Mouse (Mus musculus) midbrain, embryonic 16.5 days (tissue): ENCODE measurements around the gene Cage1. TPM values are rescaled to one million over a fixed set of nuclear protein-coding genes. Genes with fewer than 3 reads are reported as not detected.

Experiments used
- ATAC-seq: fragments of 200-750 bp; cut with Nextera tagmentation; 2 replicates; pipeline ENCODE4 v1.8.0; 2017; ENCODE audit warnings: moderate TSS enrichment
- H3K27ac ChIP-seq: fragments of 300-500 bp; sonication (generic); 2 replicates; pipeline ENCODE4 v1.5.1; 2014; ENCODE audit warnings: mild to moderate bottlenecking, low read length, mixed read lengths
- H3K27me3 ChIP-seq: fragments of 300-500 bp; sonication (generic); 2 replicates; pipeline ENCODE4 v1.6.1; 2014; ENCODE audit warnings: low read depth, low read length, mixed read lengths; ENCODE audit not compliant: control insufficient read depth, insufficient read depth
- H3K36me3 ChIP-seq: fragments of 300-500 bp; sonication (generic); 2 replicates; pipeline ENCODE4 v1.6.1; 2014; ENCODE audit warnings: mild to moderate bottlenecking, low read length, moderate library complexity, mixed read lengths; ENCODE audit not compliant: control insufficient read depth, insufficient read depth
- H3K4me1 ChIP-seq: fragments of 300-500 bp; sonication (generic); 2 replicates; pipeline ENCODE4 v1.6.1; 2014; ENCODE audit warnings: mild to moderate bottlenecking, low read length, mixed read lengths; ENCODE audit not compliant: control insufficient read depth, insufficient read depth
- H3K4me2 ChIP-seq: fragments of 300-500 bp; sonication (generic); 2 replicates; pipeline ENCODE4 v1.6.1; 2014; ENCODE audit warnings: mild to moderate bottlenecking, low read length, mixed read lengths
- H3K4me3 ChIP-seq: fragments of 300-500 bp; sonication (generic); 2 replicates; pipeline ENCODE4 v1.5.1; 2014; ENCODE audit warnings: low read depth, mild to moderate bottlenecking, low read length, moderate library complexity, mixed read lengths
- H3K9ac ChIP-seq: fragments of 300-500 bp; sonication (generic); 2 replicates; pipeline ENCODE4 v1.6.1; 2014; ENCODE audit warnings: low read depth, low read length, mixed read lengths
- H3K9me3 ChIP-seq: fragments of 300-500 bp; sonication (generic); replicated peaks from 2 replicates; pipeline ENCODE4 v1.6.1; 2014; ENCODE audit warnings: mild to moderate bottlenecking, low read length, mixed read lengths; ENCODE audit not compliant: control insufficient read depth, poor library complexity, severe bottlenecking
- WGBS: fragments of 180-500 bp; shearing (Covaris S2); extraction: QIAGEN DNeasy Blood & Tissue Kit; methylation state at CpG from one replicate; pipeline ENCODE4 v1.1.7; 2014; 5-methylcytosine and 5-hydroxymethylcytosine counted together
- polyA plus RNA-seq: library from polyadenylated mRNA; unstranded; fragments of >200 nt; fragmentation: Nextera tagmentation; extraction: Ambion mirVana; gene quantifications from 2 replicates; pipeline ENCODE4 v1.2.1, GENCODE M21; 2015

Cage1 gene
- polyA plus RNA-seq, 1 experiment from 2014 or later, result 4.1 TPM

DNA sequence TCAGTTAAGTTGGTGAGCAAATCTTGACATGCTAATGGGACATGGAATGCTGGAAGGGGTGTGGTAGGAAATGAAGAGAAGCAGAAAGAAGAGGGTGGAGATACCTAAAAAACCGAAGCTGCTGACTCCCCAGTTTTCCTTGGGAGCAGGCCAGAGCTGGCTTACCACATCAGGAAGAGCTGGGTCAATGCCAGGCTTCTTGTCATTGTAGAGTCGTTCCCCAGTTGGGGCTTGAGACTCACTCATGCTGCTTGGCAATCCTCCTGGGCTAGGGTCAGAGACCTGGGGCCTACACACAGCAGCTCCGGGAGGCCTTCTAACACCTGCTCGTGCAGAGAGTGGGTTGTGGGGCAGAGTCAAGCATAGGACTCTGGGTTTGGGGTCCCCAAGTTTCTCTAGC lies 34.1 kb upstream of the Cage1 start:
- Histone ChIP-seq H3K4me3 (no peak overlapping the region), H3K4me2 (no peak overlapping the region), H3K27ac (no peak overlapping the region), H3K27me3 (no peaks in the 10 kb centered on the region), H3K9ac (no peak overlapping the region), H3K36me3 (0 out of 2 replicates have a peak, but pooled peaks cover 3% of the 10 kb centered on the region), H3K9me3 (no peaks in the 10 kb centered on the region), H3K4me1 (no peaks in the 10 kb centered on the region)
- ATAC-seq, result no peak
- WGBS, result 79% methylated on average over 4 of the region's 4 CpGs

DNA sequence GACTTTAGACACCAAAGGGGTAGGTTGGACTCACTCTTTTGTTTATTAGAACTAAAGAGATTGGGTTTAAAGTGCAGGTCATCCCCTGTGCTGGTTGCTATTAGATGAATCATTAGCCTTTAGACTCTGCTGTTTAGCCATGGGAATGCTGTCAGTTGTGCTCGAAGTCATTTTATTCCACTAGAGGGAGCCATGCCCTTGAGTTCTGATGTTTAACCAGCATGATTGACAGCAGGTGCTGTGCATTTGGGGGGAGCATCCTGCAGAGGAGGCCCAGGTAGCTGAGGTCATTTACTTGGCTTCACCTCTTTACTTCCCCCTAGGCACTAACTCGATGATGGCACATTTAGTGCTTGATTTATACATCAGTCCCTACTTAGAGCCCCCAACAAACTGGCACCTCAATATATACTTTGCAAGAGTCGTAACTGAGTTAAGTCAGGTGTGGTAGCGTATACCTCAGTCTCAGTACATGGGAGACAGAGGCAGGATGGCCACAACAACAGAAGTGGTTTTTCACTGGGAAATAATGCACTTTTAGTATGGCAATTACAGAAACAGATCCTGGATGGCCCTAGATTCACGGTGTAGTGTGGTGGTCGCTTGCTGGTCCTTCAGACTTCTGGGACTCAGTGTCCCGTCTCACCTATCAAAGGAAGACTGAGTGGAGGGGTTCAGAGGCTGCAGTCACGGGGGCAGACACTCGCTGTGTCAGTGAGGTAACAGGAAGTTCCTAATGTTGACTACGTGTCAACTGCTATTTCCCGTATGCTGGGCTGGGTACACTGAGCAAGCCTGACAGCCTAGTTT lies 28.2 kb upstream of the Cage1 start:
- no peak overlapping the region for H3K9ac ChIP-seq
- H3K27ac ChIP-seq, result no peak overlapping the region
- no peaks in the 10 kb centered on the region for H3K4me1 ChIP-seq
- H3K4me2 ChIP-seq, result no peak overlapping the region
- H3K36me3 ChIP-seq, result peaks cover 16% of the 10 kb centered on the region
- no peak overlapping the region for H3K4me3 ChIP-seq
- no peaks in the 10 kb centered on the region for H3K27me3 ChIP-seq
- 78% methylated on average over 11 of the region's 11 CpGs for WGBS
- peak; percentile 77; the same call in 1 of the 2 replicates for ATAC-seq
- H3K9me3 ChIP-seq, result no peaks in the 10 kb centered on the region

DNA sequence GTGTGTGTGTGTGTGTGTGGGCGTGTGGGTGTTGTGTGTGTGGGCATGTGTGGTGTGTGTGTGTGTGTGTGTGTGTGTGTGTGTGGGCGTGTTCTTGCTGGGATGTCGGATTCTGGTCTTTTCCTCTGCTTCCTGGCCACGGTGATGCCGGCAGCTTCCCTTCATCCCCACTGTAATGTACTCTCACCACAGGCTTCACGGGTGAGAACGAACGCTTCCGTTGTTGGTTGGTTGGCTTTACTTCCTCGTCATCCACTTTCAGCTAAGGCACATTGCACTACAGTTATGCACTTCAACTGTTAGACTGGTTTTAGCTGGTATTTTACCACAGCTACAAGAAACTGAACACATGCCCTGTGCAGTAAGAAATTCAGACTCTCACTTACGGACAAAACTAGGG lies 25.8 kb upstream of the Cage1 start:
- Histone ChIP-seq H3K9me3 (no peaks in the 10 kb centered on the region), H3K27me3 (no peaks in the 10 kb centered on the region), H3K36me3 (peaks cover 23% of the 10 kb centered on the region), H3K27ac (no peak overlapping the region), H3K4me3 (no peak overlapping the region), H3K9ac (no peak overlapping the region), H3K4me2 (no peak overlapping the region), H3K4me1 (no peaks in the 10 kb centered on the region)
- ATAC-seq, result no peak
- WGBS, result 93% methylated on average over 11 of the region's 11 CpGs

DNA sequence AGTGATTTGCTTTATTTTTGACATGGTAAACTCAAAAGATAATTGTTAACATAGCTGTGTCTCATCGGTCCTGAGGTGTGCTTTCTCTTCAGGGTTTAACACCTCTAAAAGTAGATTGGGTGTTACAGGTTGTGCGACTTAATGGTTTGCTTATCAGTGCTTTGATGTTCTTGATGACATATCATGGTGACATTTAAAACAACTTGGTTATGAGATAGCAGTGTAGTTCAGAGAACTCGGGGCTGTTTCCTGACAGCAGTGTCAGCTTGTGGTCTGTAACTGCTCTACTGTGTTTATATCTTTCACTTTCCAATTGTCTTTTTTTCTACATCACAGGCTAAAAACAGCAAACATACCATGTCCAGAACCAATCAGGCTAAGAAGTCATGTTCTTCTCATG lies 13.0 kb upstream of the Cage1 start:
- Histone ChIP-seq H3K4me1 (no peaks in the 10 kb centered on the region), H3K27me3 (no peaks in the 10 kb centered on the region), H3K4me2 (no peak overlapping the region), H3K27ac (no peak overlapping the region), H3K9ac (no peak overlapping the region), H3K4me3 (no peak overlapping the region), H3K36me3 (peaks cover 33% of the 10 kb centered on the region), H3K9me3 (no peaks in the 10 kb centered on the region)
- ATAC-seq, result no peak
- 96% methylated on average over 3 of the region's 3 CpGs for WGBS

DNA sequence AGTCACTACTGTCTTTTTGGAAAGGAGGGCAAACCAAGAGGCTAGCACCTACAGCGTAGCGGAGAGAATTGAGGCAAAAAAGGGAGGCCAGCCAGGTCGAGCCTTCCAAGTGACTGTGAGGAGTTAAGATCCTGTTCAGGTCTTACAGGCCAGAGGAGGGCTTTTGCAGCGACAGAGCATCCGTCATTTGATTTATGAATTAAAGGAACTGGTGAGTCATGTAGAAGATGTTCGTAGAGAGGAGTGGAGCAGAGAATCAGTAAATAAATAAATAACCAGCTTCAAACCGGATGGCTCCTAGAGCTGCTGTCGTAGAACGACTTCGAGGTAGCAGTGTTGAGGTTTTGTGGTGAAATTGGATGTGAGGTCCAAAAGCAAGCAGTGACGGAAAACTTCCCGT lies 942 bp upstream of the Cage1 start:
- 59% methylated on average over 12 of the region's 12 CpGs for WGBS
- peaks cover 23% of the 10 kb centered on the region for H3K4me1 ChIP-seq
- H3K9me3 ChIP-seq, result no peaks in the 10 kb centered on the region
- H3K4me2 ChIP-seq, result peak overlapping the region; percentile 98
- no peak overlapping the region for H3K27ac ChIP-seq
- peaks cover 10% of the 10 kb centered on the region for H3K36me3 ChIP-seq
- ATAC-seq, result no peak
- H3K27me3 ChIP-seq, result no peaks in the 10 kb centered on the region
- peak overlapping the region; percentile 86 for H3K4me3 ChIP-seq
- peak overlapping the region; percentile 91 for H3K9ac ChIP-seq

DNA sequence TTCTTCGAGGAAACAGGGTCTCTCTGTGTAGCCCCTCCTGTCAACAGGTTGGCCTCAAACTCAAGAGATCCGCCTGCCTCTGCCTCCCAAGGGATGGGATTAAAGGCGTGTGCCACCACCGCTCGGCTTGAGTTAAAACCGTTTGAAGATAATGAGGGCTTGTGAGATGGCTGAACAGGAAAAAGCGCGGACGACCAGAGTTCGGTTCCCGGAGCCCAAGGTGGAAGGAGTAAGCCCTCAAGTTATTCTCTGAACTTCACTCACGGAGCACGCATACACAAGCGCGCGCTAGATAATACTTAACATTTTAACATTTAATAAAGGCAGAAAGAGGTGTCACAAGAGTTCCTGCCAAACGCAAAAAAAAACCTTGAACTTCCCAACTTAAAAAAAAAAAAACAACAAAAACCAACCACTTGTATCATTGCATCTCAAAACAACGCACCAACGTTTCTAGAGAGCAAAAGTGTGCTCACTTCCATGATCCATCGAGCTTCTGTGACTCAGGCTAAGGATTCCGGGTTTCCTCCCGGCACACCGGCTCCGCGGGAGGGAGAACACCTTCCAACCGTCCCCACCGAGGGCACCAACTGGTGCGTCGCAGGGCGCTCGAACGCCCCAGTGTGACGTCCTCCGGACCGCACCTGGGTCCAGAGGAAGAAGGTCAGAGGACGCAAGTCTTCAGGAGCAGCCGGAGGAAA lies 376 bp downstream of the Cage1 start, which contains the start of gene Riok1:
Gene Riok1, plus strand, starts transcription at position 653 of the 701 bp plus-strand sequence.
- Histone ChIP-seq H3K4me1 (peaks cover 23% of the 10 kb centered on the region), H3K27ac (peak within 1 kb of the TSS; percentile 87), H3K9me3 (no peaks in the 10 kb centered on the region), H3K4me3 (peak within 1 kb of the TSS; percentile 86), H3K4me2 (peak within 1 kb of the TSS; percentile 98), H3K27me3 (no peaks in the 10 kb centered on the region), H3K9ac (peak within 1 kb of the TSS; percentile 91), H3K36me3 (peaks cover 6% of the 10 kb centered on the region; the same call in 1 of the 2 replicates)
- no peak for ATAC-seq
- WGBS, result 11% methylated on average over 37 of the region's 37 CpGs

DNA sequence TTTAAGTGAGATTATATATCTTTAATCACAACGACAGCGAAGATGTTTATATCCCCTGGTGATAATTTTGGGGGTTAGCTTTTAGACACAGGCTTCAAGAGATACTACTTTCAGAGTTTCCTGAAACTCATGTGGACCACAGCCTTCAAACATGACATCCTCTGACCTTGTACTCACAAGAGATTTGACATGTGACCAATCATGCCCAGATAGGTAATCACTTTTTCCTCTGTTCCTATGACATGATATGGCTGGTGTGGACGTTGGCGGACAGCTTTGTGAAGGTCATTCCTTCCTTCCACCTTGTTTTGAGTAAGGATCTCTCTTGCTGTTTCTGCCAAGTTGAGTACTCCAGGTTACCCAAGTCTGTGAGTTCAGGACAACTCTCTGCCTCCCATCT lies 8.5 kb downstream of the Cage1 start:
- Histone ChIP-seq H3K27ac (no peak overlapping the region), H3K9ac (no peak overlapping the region), H3K36me3 (no peaks in the 10 kb centered on the region), H3K4me2 (no peak overlapping the region), H3K27me3 (no peaks in the 10 kb centered on the region), H3K9me3 (no peaks in the 10 kb centered on the region), H3K4me3 (no peak overlapping the region), H3K4me1 (no peaks in the 10 kb centered on the region)
- 85% methylated on average over 4 of the region's 4 CpGs for WGBS
- ATAC-seq, result no peak

DNA sequence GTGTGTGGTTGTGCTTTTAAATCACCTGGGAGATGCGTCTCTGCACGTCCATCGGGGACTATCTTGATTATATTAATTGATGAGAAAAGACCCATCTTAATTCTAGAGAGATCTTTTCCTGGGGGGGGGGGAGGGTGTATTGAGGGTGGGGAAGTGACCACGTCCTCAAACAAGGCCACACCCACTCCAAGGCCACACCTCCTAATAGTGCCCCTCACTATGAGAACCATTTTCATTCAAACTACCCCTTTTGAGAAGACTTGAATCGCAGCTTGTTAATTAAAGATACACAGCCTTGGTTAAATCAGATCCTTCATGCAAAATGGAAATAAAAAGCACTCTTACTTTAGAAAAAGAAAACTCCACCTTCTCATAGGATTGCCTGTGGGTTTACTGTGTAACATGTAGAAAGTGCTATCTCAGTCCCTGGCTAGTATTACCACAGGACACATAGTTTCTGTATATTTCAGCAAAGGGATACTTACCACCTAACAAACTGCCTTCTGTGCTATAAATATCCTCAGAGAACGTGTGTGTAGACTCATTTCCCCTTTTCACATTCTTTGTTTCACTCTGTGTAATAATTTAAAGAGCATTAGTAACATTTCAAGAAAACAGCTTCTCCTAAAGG lies 9.1 kb downstream of the Cage1 start:
- no peaks in the 10 kb centered on the region for H3K9me3 ChIP-seq
- H3K27ac ChIP-seq, result no peak overlapping the region
- no peak overlapping the region for H3K9ac ChIP-seq
- H3K4me1 ChIP-seq, result no peaks in the 10 kb centered on the region
- no peak overlapping the region for H3K4me2 ChIP-seq
- H3K36me3 ChIP-seq, result no peaks in the 10 kb centered on the region
- no peak for ATAC-seq
- 68% methylated on average over 6 of the region's 6 CpGs for WGBS
- H3K27me3 ChIP-seq, result no peaks in the 10 kb centered on the region
- no peak overlapping the region for H3K4me3 ChIP-seq

DNA sequence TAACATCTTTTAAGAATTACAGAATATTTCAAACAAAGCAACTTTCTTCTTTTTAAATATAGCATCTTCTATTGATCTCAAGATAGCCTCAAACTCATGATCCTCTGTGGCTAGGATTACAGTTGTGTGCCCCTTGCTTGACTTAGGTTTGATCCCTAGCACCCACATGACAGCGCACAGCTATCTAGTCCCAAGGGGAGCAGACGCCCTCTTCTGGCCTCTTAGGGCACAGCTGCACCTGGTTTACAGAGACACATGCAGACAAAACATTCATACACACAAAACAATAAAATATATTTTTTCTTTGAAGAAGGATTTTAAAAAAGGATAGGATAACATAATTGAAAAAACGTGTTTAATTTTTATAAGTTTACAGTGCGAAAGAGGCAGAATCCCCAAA lies 11.0 kb downstream of the Cage1 start:
- 44% methylated on average over 4 of the region's 4 CpGs for whole genome bisulfite sequencing
- Histone ChIP-seq H3K4me2 (no peak overlapping the region), H3K36me3 (no peaks in the 10 kb centered on the region), H3K27ac (no peak overlapping the region), H3K4me1 (no peaks in the 10 kb centered on the region), H3K9ac (no peak overlapping the region), H3K9me3 (no peaks in the 10 kb centered on the region), H3K27me3 (no peaks in the 10 kb centered on the region), H3K4me3 (no peak overlapping the region)
- ATAC-seq, result no peak
